Mouse (Mus musculus) kidney, adult 2 months (tissue): Measurements from ENCODE around the gene Fam198a.

Experiments used
- CTCF ChIP-seq: fragments of 200-500 bp; conservative IDR thresholded peaks from 2 replicates; pipeline ENCODE4 v1.5.1; 2011; ENCODE audit warnings: low read depth, mild to moderate bottlenecking, control low read depth, low read length, moderate library complexity, mixed read lengths; ENCODE audit not compliant: insufficient read depth, insufficient read length
- POLR2A ChIP-seq: fragments of 200-500 bp; IDR thresholded peaks from one replicate; pipeline ENCODE4 v1.6.1; 2011; ENCODE audit warnings: low read depth, low read length, control low read depth

GRCm38 (mm10) chr9:122006609-122007008, 55.8 kb downstream of the Fam198a start:
- no peak for TF ChIP-seq CTCF
- no peak for TF ChIP-seq POLR2A
